Mouse (Mus musculus) kidney, postnatal 10 days (tissue): ENCODE measurements around the gene Gm11568.
A peak's percentile ranks its signal among the peaks of the same experiment; 100 is the strongest.
"Not testable (repeated sequence)": the region's sequence is repeated elsewhere in the genome, so short reads cannot be mapped to it uniquely, and the experiment has no call there.

Source experiments
- DNase-seq: peaks from one replicate; pipeline ENCODE4 v3.0.0; 2021; ENCODE audit warnings: mixed read lengths

Gm11568 gene

DNA sequence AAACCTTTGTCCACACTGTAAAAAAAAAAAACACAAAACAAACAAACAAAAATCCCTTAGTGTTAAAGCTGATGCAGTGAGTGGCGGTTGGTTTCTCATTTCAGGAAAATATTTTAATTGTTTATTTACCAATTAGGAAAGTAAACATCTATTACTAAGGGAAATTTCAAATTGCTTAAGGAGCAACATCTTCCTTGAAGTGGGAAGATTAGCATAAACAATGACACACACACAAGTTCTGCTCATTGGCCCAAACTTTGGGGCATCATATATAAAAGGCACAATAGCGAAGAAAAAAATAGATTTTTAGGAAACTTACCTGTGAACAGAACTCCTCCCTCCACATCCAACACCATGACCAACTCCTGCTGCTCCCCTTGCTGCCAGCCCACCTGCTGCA, at the start of gene Gm11568:
Gm11568 (plus strand) TSS at position 301 of the 400 bp plus-strand sequence.
- DNase-seq: no peak

DNA sequence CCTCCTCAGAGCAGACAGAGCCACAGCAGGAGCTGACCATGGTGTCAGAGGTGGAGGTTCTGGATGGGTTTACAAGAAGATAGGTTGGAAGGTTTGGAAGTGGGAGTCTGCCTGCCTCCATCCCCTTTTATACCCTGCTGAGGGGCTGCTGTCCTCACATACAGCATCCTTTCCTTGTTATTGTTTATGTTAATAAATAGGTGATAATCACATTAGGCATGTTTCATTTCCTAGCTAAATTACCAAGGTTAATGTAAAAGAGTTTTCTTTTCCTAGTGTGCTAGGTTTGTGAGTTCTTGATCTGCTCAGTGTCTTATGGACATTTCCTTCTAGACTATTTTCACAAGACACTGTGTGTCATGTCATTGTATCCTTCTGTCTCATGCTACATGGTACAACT, 47.9 kb upstream of the Gm11568 start, which contains the start of gene Krtap4-13:
Krtap4-13 (minus strand) TSS at position 101 of the 400 bp plus-strand sequence.
- not testable (repeated sequence) for DNase-seq

DNA sequence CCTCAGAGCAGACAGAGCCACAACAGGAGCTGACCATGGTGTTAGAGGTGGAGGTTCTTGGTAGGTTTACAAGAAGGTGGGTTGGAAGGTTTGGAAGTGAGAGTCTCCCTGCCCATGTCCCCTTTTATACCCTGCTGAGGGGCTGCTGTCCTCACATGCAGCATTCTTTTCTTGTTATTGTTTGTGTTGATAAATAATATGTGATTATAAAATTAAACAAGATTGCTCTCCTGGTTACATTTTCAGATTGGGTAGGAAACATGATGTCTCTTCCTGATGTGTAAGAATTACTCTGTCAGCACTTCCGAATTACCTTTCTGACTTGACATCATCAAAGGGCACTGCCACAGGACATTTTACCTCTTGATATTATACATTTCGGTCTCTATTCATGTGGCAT, 42.2 kb upstream of the Gm11568 start, which contains the start of gene Gm11564:
Gm11564 (minus strand) TSS at position 101 of the 400 bp plus-strand sequence.
- DNase-seq: not testable (repeated sequence)

DNA sequence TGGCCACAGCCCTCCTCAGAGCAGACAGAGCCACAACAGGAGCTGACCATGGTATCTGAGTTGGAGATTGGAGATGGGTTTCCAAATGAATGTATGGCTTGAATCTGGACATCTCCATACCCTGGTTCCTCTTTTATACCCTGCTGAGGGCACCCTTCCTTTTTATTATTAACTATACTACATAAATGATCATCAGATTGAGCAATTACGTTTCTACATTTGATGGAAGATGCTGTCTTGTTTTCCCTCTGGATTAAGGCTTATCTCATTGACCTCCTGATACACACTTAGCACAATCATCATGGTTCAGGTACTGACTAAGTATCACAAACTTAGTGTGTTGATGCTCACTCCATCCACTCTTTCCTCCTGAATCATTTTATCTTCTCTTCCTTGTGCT, 19.8 kb upstream of the Gm11568 start, which contains the start of gene 2300003K06Rik:
2300003K06Rik (minus strand) TSS at position 101 of the 400 bp plus-strand sequence.
- DNase-seq: no peak

DNA sequence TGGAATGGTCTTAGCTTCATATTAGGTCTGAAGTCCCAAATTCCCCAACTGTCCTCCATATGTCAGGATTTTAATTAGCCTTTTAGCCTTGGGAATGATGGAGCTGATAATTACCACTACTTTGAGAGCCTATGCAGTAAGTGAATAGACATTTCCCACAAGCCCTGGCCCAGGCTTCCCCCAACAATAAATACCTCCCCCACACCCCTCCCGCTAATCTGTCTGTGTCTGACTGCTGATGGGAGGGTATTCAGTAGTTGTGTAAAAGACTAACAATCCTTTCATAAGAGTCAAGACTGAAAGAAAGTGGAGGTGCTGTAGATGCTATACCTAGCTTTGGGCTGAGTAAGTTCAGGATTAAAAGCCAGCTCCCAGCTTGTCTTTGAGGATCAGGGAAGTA, 15.5 kb upstream of the Gm11568 start:
- DNase-seq: no peak

DNA sequence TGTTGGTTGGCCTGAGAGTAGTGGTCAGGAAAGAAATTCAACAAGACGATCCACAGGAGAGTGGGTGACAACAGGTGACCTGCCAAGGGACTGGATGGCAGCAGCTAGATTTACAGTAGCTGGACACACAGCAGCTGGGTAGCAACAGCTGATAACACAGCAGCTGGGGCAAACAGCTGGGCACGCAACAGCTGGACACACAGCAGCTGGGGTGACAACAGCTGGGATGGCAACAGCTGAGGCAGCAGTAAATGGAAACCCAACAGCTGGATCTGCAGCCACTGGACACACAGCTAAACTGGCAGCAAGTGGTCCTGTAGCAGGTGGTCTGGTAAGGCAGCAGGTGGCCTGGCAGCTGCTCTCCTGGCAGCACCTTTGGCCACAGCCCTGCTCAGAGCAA, 11.0 kb upstream of the Gm11568 start:
- no peak for DNase-seq

DNA sequence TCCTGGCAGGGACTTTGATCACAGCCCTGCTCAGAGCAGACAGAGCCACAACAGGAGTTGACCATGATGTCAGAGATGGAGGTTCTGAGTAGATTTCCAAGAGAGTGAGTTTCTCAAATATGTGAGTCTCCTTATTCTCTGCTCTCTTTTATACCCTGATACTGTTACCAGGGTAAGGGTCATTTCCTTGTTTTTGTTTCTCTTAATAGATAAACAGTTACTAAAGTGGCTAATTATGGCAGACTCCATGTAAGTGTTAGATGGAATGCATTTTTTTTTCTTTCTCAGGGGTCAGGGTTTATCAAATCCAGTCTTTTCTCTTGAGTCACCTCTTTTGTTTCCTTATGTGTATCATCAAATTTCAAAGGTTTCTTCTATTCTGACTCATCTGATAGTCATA, 6.2 kb upstream of the Gm11568 start, which contains the start of gene Krtap4-16:
Krtap4-16 (minus strand) TSS at position 101 of the 400 bp plus-strand sequence.
- DNase-seq: no peak

DNA sequence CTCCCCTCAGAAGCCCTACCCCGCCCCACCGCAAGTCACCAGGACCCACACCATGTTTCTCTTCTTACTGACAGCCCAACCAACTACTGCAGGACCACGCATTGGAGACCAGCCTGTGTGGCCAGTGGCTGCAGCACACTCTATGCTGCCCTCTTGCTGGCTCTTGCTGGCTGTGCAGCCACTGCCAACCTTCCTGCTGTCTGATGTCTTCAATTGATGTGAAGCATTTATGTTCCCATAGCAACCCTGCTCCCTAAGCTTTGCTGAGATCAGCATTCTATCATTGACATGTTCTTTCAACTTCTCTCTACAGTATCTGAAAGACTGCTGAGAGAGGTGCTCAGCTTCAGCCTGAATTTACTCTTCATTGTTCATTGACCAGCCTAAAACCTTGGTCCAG, 3.6 kb upstream of the Gm11568 start:
- DNase-seq: peak; percentile 7

DNA sequence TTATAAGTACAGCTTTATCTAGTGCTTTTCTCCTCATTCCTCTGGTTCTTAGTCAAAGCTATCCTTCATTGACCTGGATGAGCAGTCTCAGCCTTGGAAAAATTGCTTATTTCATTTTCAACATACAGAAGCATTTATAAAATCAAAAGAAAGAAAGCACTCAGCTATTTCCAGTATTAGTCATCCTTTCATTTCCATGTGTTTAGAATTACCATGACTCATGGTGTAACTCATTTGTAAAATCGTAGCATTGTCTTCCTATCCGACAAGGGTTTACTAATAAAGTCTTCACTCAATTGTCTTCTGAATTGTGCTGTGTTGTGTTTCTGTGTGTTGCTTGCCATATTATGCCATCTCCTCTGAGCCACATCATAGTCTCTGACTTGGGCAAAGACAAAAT, 1.0 kb downstream of the Gm11568 start:
- DNase-seq: no peak

DNA sequence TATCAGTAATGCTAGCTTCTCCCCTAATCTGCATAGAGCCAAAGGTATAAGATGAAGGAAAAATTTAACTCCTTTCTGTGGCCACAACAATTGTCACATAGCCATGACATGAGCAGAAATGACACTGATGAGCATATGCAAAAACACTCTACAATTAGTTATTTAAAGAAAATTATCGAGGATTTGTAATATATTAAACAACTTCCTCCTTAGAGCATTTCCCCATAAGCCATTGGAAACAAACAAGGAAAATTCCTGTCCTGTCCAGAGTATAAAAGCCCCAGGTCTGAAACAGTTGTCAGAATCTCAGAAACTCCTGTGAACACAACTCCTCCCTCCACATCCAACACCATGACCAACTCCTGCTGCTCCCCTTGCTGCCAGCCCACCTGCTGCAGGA, 6.5 kb downstream of the Gm11568 start, which contains the start of gene Gm11559:
Gm11559 (plus strand) TSS at position 301 of the 400 bp plus-strand sequence.
- DNase-seq: not testable (repeated sequence)

DNA sequence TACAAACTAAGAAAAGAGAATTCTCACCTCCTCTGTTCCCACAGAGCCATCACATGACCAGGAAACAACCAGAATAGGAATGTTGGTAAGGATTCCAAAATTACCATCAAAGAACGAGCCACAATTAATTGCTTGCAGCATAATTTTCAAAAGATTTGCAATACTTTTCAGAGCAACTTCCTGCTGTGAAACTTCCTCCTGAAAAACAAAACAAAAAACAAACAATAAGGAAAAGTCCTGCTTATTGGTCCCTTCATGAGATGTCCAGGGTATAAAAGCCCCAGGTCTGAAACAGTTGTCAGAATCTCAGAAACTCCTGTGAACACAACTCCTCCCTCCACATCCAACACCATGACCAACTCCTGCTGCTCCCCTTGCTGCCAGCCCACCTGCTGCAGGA, 15.4 kb downstream of the Gm11568 start, which contains the start of gene Krtap9-1:
Krtap9-1 (plus strand) TSS at position 301 of the 400 bp plus-strand sequence.
- DNase-seq: not testable (repeated sequence)

DNA sequence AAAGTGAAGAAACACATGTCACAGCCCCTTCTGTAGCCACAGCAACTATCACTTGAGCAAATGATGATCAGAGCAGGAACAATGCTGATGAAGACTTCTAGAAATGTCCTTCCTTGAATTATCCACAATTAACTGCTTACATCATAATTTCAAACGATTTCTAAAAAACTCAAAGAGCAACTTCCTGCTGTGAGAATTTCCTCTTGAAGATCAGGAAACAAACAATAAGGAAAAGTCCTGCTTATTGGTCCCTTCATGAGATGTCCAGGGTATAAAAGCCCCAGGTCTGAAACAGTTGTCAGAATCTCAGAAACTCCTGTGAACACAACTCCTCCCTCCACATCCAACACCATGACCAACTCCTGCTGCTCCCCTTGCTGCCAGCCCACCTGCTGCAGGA, 21.2 kb downstream of the Gm11568 start, which contains the start of gene Gm11567:
Gm11567 (plus strand) TSS at position 301 of the 400 bp plus-strand sequence.
- not testable (repeated sequence) for DNase-seq

DNA sequence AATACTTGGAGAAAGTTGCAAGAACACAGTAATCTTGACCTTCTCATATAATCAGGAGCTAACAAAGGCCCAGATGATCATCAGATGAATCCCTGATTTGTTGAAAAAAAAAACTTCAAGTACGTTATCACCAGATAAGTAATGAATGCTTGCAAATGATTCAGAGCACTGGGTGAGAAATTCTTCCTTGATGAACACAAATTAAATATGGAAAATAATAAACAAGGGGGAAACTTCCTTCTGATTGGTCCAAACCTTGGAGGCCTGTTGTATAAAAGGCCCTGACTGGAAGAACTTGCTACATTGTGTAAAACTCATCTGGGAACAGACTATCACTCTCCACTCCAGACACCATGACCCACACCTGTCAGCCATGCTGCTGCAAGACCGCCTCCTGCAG, 49.9 kb downstream of the Gm11568 start, which contains the start of gene Krtap31-1:
Krtap31-1 (plus strand) TSS at position 301 of the 400 bp plus-strand sequence.
- no peak for DNase-seq
